Mouse (Mus musculus) liver, embryonic 11.5 days (tissue): ENCODE data around the gene Rabl2. TPM values are rescaled to one million over a fixed set of nuclear protein-coding genes. Genes with fewer than 3 reads are reported as not detected.

ENCODE experiments used
- ATAC-seq: fragments of 200-750 bp; cut with Nextera tagmentation; replicated peaks from 2 replicates; pipeline ENCODE4 v1.8.0; 2017; ENCODE audit warnings: moderate number of reproducible peaks, mild to moderate bottlenecking, moderate TSS enrichment, moderate library complexity; ENCODE audit not compliant: low FRiP score
- DNase-seq: peaks from one replicate; pipeline ENCODE4 v3.0.0-alpha.2; 2017; ENCODE audit warnings: low spot score
- H3K27ac ChIP-seq: fragments of 300-500 bp; sonication (generic); 2 replicates; pipeline ENCODE4 v1.5.1; 2014; ENCODE audit warnings: mild to moderate bottlenecking, low read depth, low read length, control low read depth
- H3K27me3 ChIP-seq: fragments of 300-500 bp; sonication (generic); replicated peaks from 2 replicates; pipeline ENCODE4 v1.6.1; 2014; ENCODE audit warnings: low read length, mixed read lengths; ENCODE audit not compliant: control insufficient read depth, insufficient read depth
- H3K36me3 ChIP-seq: fragments of 300-500 bp; sonication (generic); 2 replicates; pipeline ENCODE4 v1.6.1; 2014; ENCODE audit warnings: mild to moderate bottlenecking, low read length, moderate library complexity, mixed read lengths; ENCODE audit not compliant: control insufficient read depth, insufficient read depth
- H3K4me1 ChIP-seq: fragments of 300-500 bp; sonication (generic); replicated peaks from 2 replicates; pipeline ENCODE4 v1.6.1; 2014; ENCODE audit warnings: low read length, mixed read lengths; ENCODE audit not compliant: control insufficient read depth, insufficient read depth
- H3K4me2 ChIP-seq: fragments of 300-500 bp; sonication (generic); 2 replicates; pipeline ENCODE4 v1.6.1; 2014; ENCODE audit warnings: mild to moderate bottlenecking, control low read depth, moderate library complexity
- H3K4me3 ChIP-seq: fragments of 300-500 bp; sonication (generic); 2 replicates; pipeline ENCODE4 v1.5.1; 2014; ENCODE audit warnings: low read depth, low read length, control low read depth
- H3K9ac ChIP-seq: fragments of 300-500 bp; sonication (generic); 2 replicates; pipeline ENCODE4 v1.6.1; 2014; ENCODE audit warnings: low read depth, low read length, control low read depth
- H3K9me3 ChIP-seq: fragments of 300-500 bp; sonication (generic); 2 replicates; pipeline ENCODE4 v1.6.1; 2016; ENCODE audit warnings: low read length, inconsistent platforms, mixed read lengths; ENCODE audit not compliant: control insufficient read depth
- WGBS: fragments of 180-500 bp; shearing (Covaris S2); extraction: QIAGEN DNeasy Blood & Tissue Kit; methylation state at CpG from one replicate; pipeline ENCODE4 v1.1.7; 2014; 5-methylcytosine and 5-hydroxymethylcytosine counted together
- polyA plus RNA-seq: library from polyadenylated mRNA; unstranded; fragments of >200 nt; fragmentation: Nextera tagmentation; extraction: Ambion mirVana; gene quantifications from 2 replicates; pipeline ENCODE4 v1.2.1, GENCODE M21; 2014

Gene Rabl2
- polyA plus RNA-seq, 1 experiment from 2014 or later = 24.8 TPM

DNA sequence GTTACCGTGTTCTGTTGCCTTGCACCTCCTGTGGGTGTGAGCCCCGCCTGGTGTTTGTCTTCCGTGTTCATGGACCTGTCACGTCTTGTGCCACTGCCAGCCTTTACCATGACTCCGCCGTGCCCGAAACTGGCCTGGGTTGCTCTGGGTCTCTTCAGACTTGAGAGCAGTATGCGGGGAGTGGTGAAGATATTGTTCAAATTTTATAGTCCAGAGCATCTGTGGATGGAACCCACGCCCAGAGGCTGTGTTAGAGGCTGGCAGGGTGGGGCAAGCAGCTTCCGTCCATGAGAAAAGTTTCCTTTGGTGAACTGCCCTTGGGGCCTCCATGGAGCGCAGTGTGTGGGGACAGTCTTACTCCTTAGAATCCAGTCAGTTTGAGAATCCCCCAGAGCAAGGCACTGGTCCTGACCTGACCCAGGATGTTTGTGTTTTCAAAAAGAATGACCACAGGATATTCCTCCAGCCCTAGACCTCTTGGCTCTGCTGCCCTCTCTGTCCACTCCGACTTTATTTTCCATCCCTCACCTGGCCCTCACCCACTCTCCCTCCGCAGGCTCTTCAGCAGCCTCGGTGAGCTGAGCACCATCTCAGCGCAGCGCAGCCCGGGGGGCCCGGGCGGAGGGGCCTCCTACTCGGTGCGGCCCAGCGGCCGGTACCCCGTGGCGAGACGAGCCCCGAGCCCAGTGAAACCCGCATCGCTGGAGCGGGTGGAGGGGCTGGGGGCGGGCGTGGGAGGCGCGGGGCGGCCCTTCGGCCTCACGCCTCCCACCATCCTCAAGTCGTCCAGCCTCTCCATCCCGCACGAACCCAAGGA, 34.3 kb downstream of the Rabl2 start:
- DNase-seq (no peak), ATAC-seq (no peak; the same call in 1 of the 2 replicates)
- Histone ChIP-seq H3K9ac (no peak overlapping the region), H3K27ac (no peak overlapping the region), H3K4me3 (0 out of 2 replicates have a peak overlapping the region, but pooled peaks have one; percentile 25), H3K4me1 (peaks cover 9% of the 10 kb centered on the region; the same call in 1 of the 2 replicates), H3K27me3 (peaks cover 24% of the 10 kb centered on the region), H3K4me2 (peak overlapping the region; percentile 42), H3K9me3 (no peaks in the 10 kb centered on the region), H3K36me3 (no peaks in the 10 kb centered on the region)
- WGBS = 48% methylated on average over 40 of the region's 40 CpGs

DNA sequence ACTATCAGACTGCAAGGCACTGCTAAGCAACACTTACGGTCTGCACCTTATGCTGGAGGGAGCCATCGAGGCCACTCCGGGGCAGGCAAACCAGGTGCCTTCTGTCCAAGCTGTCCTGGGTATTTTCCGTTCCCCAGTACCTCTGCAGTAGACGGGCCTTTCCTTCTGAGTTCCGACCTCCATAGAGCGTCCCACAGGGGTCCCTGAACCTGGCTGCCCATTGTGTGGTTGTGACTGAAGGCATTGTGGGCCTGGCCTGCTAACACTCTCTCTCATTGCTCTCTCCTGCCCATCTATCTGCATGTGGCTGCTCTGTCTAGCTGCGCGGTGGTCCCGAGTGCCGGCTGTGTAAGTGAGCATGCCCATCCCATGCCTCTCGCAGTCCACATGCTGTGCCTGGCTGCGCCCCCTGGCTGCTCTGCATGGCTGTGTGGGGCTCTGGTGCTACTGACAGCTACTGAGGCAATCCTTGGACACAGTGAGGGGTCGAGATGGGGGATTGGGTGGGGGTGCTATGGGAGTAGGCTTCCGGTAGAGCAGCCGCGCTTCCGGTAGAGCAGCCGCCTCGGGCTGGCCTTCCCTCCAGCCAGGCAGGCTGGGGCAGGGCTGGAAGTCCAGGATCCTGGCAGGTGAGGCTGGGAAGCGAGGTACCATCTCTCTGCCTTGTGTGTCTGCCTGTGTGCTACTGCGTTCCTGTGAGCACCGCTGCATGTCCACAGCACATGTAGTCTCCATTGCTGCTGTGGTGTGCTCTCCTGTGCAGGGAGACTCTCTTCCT, 35.1 kb downstream of the Rabl2 start:
- ATAC-seq (no peak), DNase-seq (peak; percentile 48)
- peaks cover 24% of the 10 kb centered on the region for H3K27me3 ChIP-seq
- no peak overlapping the region for H3K9ac ChIP-seq
- H3K4me2 ChIP-seq = peak overlapping the region; percentile 19; the same call in 1 of the 2 replicates
- no peak overlapping the region for H3K4me3 ChIP-seq
- no peaks in the 10 kb centered on the region for H3K9me3 ChIP-seq
- WGBS = 51% methylated on average over 23 of the region's 23 CpGs
- peaks cover 9% of the 10 kb centered on the region; the same call in 1 of the 2 replicates for H3K4me1 ChIP-seq
- no peaks in the 10 kb centered on the region for H3K36me3 ChIP-seq
- no peak overlapping the region for H3K27ac ChIP-seq

DNA sequence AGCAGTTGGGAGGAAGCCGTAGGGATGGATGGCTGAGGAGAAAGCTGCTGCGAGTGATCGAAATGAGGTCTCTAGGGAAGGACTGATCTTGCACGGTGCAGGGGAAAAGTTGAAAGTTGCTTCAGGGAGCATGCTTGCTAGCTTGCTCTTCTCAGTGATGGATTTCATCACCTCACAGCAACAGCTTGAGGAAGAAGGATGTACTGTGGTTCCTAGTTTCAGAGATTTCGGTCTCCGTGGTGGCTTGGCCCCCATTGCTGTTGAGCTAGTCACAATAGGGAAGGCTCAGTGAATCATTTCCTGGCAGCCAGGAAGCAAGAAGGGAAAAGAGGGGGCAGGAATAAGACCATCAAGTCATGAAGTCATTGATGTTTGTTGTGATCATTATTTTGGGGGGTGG, 36.1 kb downstream of the Rabl2 start:
- DNase-seq = no peak
- H3K9ac ChIP-seq = no peak overlapping the region
- H3K27ac ChIP-seq = no peak overlapping the region
- H3K4me2 ChIP-seq = no peak overlapping the region
- ATAC-seq = no peak
- 82% methylated on average over 6 of the region's 6 CpGs for WGBS
- peaks cover 9% of the 10 kb centered on the region; the same call in 1 of the 2 replicates for H3K4me1 ChIP-seq
- H3K9me3 ChIP-seq = no peaks in the 10 kb centered on the region
- no peak overlapping the region for H3K4me3 ChIP-seq
- H3K36me3 ChIP-seq = no peaks in the 10 kb centered on the region
- H3K27me3 ChIP-seq = peaks cover 24% of the 10 kb centered on the region

DNA sequence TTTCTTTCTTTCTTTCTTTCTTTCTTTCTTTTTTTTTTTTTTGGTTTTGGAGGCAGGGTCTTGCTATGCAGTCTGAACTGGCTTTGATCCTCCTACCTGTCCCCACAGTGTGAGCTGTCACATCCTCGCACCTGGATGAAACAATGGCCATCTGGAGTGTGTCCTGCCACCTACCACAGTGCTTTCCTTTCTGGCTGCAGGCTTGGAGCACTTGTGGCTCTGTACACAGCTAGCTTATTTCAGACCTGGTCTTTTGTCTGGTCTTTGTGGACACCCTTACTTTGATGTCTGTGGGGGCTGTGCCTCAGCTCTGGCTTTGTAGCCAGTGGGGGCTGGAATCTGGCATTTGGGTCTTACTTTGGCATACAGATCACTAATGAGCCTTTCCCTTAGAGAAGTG, 40.0 kb downstream of the Rabl2 start:
- Histone ChIP-seq H3K27me3 (peaks cover 9% of the 10 kb centered on the region; the same call in 1 of the 2 replicates), H3K36me3 (peaks cover 5% of the 10 kb centered on the region; the same call in 1 of the 2 replicates), H3K4me3 (no peak overlapping the region), H3K9me3 (no peaks in the 10 kb centered on the region), H3K27ac (no peak overlapping the region), H3K4me1 (peaks cover 3% of the 10 kb centered on the region; the same call in 1 of the 2 replicates), H3K9ac (no peak overlapping the region), H3K4me2 (no peak overlapping the region)
- no peak for DNase-seq
- 63% methylated on average over 1 of the region's 1 CpGs for WGBS
- no peak for ATAC-seq

DNA sequence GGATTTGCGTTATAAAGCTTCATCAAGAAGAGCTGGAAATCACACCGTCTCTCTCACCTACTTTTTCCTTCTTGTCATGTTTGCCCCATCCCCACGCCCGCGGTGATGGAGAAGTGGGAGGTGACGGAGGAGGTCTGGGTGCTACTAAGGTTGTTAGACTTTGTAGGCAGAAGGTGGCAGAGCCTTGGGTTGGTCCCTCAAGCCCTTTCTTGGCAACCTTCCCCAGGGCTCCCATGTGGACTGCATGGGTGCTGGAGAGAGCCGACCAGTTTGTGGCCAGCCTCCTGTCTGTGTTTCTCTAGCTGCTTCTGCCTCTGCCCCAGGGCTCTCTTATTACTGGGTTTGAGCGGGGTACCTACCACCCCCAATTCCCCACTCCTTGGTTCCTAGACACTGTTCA, 41.2 kb downstream of the Rabl2 start:
- ATAC-seq (no peak), DNase-seq (no peak)
- Histone ChIP-seq H3K27me3 (peaks cover 9% of the 10 kb centered on the region; the same call in 1 of the 2 replicates), H3K36me3 (peaks cover 5% of the 10 kb centered on the region; the same call in 1 of the 2 replicates), H3K4me2 (no peak overlapping the region), H3K9ac (no peak overlapping the region), H3K9me3 (no peaks in the 10 kb centered on the region), H3K27ac (no peak overlapping the region), H3K4me3 (no peak overlapping the region), H3K4me1 (no peaks in the 10 kb centered on the region; the same call in 1 of the 2 replicates)
- WGBS = 87% methylated on average over 8 of the region's 8 CpGs

DNA sequence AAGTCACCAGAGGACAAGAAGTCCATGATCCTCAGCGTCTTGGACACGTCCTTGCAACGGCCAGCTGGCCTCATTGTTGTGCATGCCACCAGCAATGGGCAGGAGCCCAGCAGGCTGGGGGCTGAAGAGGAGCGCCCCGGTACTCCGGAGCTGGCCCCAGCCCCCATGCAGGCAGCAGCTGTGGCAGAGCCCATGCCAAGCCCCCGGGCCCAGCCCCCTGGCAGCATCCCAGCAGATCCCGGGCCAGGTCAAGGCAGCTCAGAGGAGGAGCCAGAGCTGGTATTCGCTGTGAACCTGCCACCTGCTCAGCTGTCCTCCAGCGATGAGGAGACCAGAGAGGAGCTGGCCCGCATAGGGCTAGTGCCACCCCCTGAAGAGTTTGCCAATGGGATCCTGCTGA, 42.9 kb downstream of the Rabl2 start:
- 76% methylated on average over 11 of the region's 11 CpGs for WGBS
- DNase-seq = no peak
- peak overlapping the region; percentile 54 for H3K4me2 ChIP-seq
- H3K9me3 ChIP-seq = no peaks in the 10 kb centered on the region
- no peaks in the 10 kb centered on the region; the same call in 1 of the 2 replicates for H3K4me1 ChIP-seq
- H3K36me3 ChIP-seq = peaks cover 5% of the 10 kb centered on the region; the same call in 1 of the 2 replicates
- no peak overlapping the region for H3K9ac ChIP-seq
- no peak overlapping the region for H3K27ac ChIP-seq
- 0 out of 2 replicates have a peak, but pooled peaks have one; percentile 15 for ATAC-seq
- peaks cover 9% of the 10 kb centered on the region; the same call in 1 of the 2 replicates for H3K27me3 ChIP-seq
- no peak overlapping the region for H3K4me3 ChIP-seq

DNA sequence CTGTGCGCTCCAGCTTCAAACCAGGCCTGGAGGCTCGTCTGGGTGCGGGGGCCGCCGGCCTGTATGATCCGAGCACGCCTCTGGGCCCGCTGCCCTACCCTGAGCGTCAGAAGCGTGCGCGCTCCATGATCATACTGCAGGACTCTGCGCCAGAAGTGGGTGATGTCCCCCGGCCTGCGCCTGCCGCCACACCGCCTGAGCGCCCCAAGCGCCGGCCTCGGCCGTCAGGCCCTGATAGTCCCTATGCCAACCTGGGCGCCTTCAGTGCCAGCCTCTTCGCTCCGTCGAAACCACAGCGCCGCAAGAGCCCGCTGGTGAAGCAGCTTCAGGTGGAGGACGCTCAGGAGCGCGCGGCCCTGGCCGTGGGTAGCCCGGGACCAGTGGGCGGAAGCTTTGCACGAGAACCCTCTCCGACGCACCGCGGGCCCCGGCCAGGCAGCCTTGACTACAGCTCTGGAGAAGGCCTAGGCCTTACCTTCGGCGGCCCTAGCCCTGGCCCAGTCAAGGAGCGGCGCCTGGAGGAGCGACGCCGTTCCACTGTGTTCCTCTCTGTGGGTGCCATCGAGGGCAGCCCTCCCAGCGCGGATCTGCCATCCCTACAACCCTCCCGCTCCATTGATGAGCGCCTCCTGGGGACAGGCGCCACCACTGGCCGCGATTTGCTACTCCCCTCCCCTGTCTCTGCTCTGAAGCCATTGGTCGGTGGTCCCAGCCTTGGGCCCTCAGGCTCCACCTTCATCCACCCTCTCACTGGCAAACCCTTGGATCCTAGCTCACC, 43.7 kb downstream of the Rabl2 start:
- ATAC-seq (peak; percentile 35; the same call in 1 of the 2 replicates), DNase-seq (peak; percentile 47)
- Histone ChIP-seq H3K9ac (no peak overlapping the region), H3K9me3 (no peaks in the 10 kb centered on the region), H3K4me1 (no peaks in the 10 kb centered on the region; the same call in 1 of the 2 replicates), H3K4me3 (peak overlapping the region; percentile 32), H3K27me3 (peaks cover 9% of the 10 kb centered on the region; the same call in 1 of the 2 replicates), H3K27ac (no peak overlapping the region), H3K36me3 (peaks cover 5% of the 10 kb centered on the region; the same call in 1 of the 2 replicates), H3K4me2 (peak overlapping the region; percentile 54)
- 57% methylated on average over 58 of the region's 58 CpGs for WGBS

DNA sequence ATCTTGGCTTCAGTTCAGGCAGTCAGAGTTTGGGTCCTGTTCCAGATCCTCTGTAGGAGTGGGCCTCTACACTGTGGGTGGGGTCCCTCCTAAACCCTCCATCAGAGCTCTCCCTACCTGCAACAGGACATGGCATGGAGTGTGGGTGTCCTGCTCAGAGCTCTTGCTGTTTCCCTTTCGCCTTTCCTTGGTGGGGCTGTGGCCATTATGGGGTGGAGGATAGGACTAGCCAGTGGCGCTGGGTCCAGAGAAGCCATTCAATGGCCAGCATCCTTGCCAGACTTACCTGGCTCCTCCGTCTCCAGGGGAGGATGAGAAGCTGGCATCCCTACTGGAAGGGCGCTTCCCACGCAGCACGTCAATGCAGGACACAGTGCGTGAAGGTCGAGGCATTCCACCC, 44.4 kb downstream of the Rabl2 start:
- Histone ChIP-seq H3K27me3 (peaks cover 9% of the 10 kb centered on the region; the same call in 1 of the 2 replicates), H3K36me3 (peaks cover 5% of the 10 kb centered on the region; the same call in 1 of the 2 replicates)
- no peak for ATAC-seq

More for the DNA sequence above, 44.4 kb downstream of the Rabl2 start:
- DNase-seq = no peak
- Histone ChIP-seq H3K4me2 (peak overlapping the region; percentile 54; the same call in 1 of the 2 replicates), H3K9me3 (no peaks in the 10 kb centered on the region), H3K4me1 (no peaks in the 10 kb centered on the region; the same call in 1 of the 2 replicates), H3K9ac (no peak overlapping the region), H3K4me3 (peak overlapping the region; percentile 32; the same call in 1 of the 2 replicates), H3K27ac (0 out of 2 replicates have a peak overlapping the region, but pooled peaks have one; percentile 19)
- WGBS = 61% methylated on average over 6 of the region's 8 CpGs
